ENCODE assay signal across 1 mouse cellular context in the genomic region with DNA sequence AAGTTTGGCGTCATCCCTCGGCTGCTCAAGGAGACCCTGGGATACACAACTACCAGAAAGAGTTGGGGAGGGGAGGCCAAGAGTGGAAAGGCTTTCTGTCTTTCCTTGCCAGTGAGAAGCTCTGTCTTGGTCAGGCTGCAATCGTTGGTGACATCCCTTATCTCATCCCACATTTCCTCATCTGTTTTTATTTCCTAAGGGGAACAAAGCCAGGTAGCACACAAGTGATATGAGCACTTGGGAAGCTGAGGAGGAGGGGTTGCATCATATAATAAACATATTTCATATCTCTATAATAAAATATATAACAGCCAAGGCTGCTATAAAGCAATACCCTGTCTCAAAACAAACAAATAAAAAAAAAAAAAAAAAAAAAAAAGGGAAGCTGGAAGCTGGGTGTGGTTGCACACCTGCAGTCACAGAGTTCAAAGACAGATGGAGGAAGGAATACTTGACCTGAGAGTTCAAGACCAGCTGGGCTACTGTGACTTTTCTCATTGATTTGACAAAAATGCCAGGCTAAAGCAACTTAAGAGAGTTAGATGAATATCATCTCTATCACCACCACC.
TF ChIP-seq lines count a peak whose summit lies in the region.

No protein-coding gene starts in this region.

TF ChIP-seq in MEL, 35 proteins besides CTCF, POLR2A, EP300 and RAD21:
- TF ChIP-seq TCF12 (IDR thresholded peaks at IDR 0.05; ENCODE audit: low read depth, low read length) = peak; percentile 41; the same call in 1 of the 2 replicates
- no peak for TF ChIP-seq MYB (IDR thresholded peaks at IDR 0.05; ENCODE audit: low read depth, low read length)
- TF ChIP-seq HCFC1 (IDR thresholded peaks at IDR 0.05; ENCODE audit: low read depth, low read length) = no peak
- TF ChIP-seq ETS1 (IDR thresholded peaks at IDR 0.05; ENCODE audit: low read depth, low read length) = 0 out of 2 replicates have a peak, but pooled peaks have one; percentile 50
- TF ChIP-seq ZNF384 (IDR thresholded peaks at IDR 0.05; ENCODE audit: low read depth, low read length) = peak; percentile 92
- TF ChIP-seq GATA1 (IDR thresholded peaks at IDR 0.05; ENCODE audit: low read depth, low read length) = peak; percentile 63
- TF ChIP-seq RCOR1 (IDR thresholded peaks at IDR 0.05; ENCODE audit: low read depth, low read length) = 0 out of 2 replicates have a peak, but pooled peaks have one; percentile 9
- TF ChIP-seq SIN3A (IDR thresholded peaks at IDR 0.05; ENCODE audit: low read length) = peak; percentile 56
